Mouse (Mus musculus) liver, embryonic 16.5 days (tissue): ENCODE measurements at regions not wholly inside any gene's neighbourhood (a gene's known extent, or its start where the extent isn't known, plus 50 kb on each side); places are given as distances from the start of the nearest gene placed in this dataset.

Source experiments
- ATAC-seq: fragments of 200-750 bp; cut with Nextera tagmentation; 2 replicates; pipeline ENCODE4 v1.8.0; 2017; ENCODE audit warnings: low read depth, mild to moderate bottlenecking, moderate number of reproducible peaks, moderate library complexity
- H3K27ac ChIP-seq: fragments of 300-500 bp; sonication (generic); 2 replicates; pipeline ENCODE4 v1.5.1; 2014; ENCODE audit warnings: mild to moderate bottlenecking, low read length
- H3K27me3 ChIP-seq: fragments of 300-500 bp; sonication (generic); 2 replicates; pipeline ENCODE4 v1.6.1; 2014; ENCODE audit warnings: low read depth, low read length, mixed read lengths; ENCODE audit not compliant: control insufficient read depth, insufficient read depth
- H3K36me3 ChIP-seq: fragments of 300-500 bp; sonication (generic); 2 replicates; pipeline ENCODE4 v1.6.1; 2014; ENCODE audit warnings: mild to moderate bottlenecking; ENCODE audit not compliant: control insufficient read depth, insufficient read depth
- H3K4me1 ChIP-seq: fragments of 300-500 bp; sonication (generic); 2 replicates; pipeline ENCODE4 v1.6.1; 2014; ENCODE audit warnings: low read depth, low read length, mixed read lengths; ENCODE audit not compliant: control insufficient read depth
- H3K4me2 ChIP-seq: fragments of 300-500 bp; sonication (generic); 2 replicates; pipeline ENCODE4 v1.6.1; 2014; ENCODE audit warnings: low read depth, low read length, mixed read lengths
- H3K4me3 ChIP-seq: fragments of 300-500 bp; sonication (generic); 2 replicates; pipeline ENCODE4 v1.5.1; 2014; ENCODE audit warnings: low read depth, mild to moderate bottlenecking, low read length
- H3K9ac ChIP-seq: fragments of 300-500 bp; sonication (generic); 2 replicates; pipeline ENCODE4 v1.6.1; 2014; ENCODE audit warnings: low read depth, low read length
- H3K9me3 ChIP-seq: fragments of 300-500 bp; sonication (generic); replicated peaks from 2 replicates; pipeline ENCODE4 v1.6.1; 2016; ENCODE audit warnings: low read length; ENCODE audit not compliant: control insufficient read depth
- WGBS: fragments of 180-500 bp; shearing (Covaris S2); extraction: QIAGEN DNeasy Blood & Tissue Kit; methylation state at CpG from one replicate; pipeline ENCODE4 v1.1.7; 2014; ENCODE audit not compliant: insufficient replicate concordance; 5-methylcytosine and 5-hydroxymethylcytosine counted together

GRCm38 (mm10) chr2:137233936-137234335 lies 117.5 kb upstream of the Jag1 start:
- no peak overlapping the region for H3K4me2 ChIP-seq
- H3K9me3 ChIP-seq: no peaks in the 10 kb centered on the region
- no peaks in the 10 kb centered on the region for H3K27me3 ChIP-seq
- H3K4me1 ChIP-seq: no peaks in the 10 kb centered on the region
- no peak overlapping the region for H3K9ac ChIP-seq
- no peak overlapping the region for H3K27ac ChIP-seq
- 60% methylated on average over 3 of the region's 3 CpGs for WGBS
- no peak overlapping the region for H3K4me3 ChIP-seq
- no peak for ATAC-seq
- H3K36me3 ChIP-seq: no peaks in the 10 kb centered on the region

DNA sequence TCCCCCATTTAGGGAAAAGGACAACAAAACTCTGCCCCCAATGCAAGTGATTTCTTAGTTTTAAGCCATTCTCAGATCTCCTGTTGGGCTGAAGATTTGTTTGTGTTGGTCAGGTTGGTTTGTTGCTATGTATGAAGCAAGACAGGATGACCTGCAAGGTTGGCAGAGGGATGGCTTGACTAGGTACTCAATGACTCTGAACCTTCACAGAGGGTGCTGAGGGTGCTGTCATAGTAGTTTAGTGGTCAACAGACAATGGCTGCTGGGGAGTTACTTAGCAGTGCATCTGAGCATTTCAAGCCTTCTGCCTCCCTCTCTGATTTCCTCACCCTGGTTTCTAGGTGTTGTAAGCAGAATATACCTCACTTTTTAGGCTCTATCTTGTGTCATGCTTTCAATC lies 114.7 kb upstream of the Jag1 start:
- Histone ChIP-seq H3K36me3 (no peaks in the 10 kb centered on the region), H3K4me3 (no peak overlapping the region), H3K9me3 (no peaks in the 10 kb centered on the region), H3K4me1 (no peaks in the 10 kb centered on the region), H3K4me2 (no peak overlapping the region), H3K27me3 (no peaks in the 10 kb centered on the region), H3K27ac (no peak overlapping the region), H3K9ac (no peak overlapping the region)
- ATAC-seq: no peak

- Histone ChIP-seq H3K36me3 (no peaks in the 10 kb centered on the region), H3K4me2 (no peak overlapping the region), H3K9me3 (no peaks in the 10 kb centered on the region), H3K27ac (no peak overlapping the region), H3K4me3 (no peak overlapping the region), H3K9ac (no peak overlapping the region), H3K27me3 (no peaks in the 10 kb centered on the region), H3K4me1 (no peaks in the 10 kb centered on the region)
- no peak for ATAC-seq
- WGBS: 63% methylated on average over 1 of the region's 1 CpGs
Observed at GRCm38 (mm10) chr2:137229422-137230069, 113.1 kb upstream of the Jag1 start.

- WGBS: 55% methylated on average over 4 of the region's 4 CpGs
- no peak overlapping the region for H3K4me3 ChIP-seq
- H3K36me3 ChIP-seq: no peaks in the 10 kb centered on the region
- no peak overlapping the region for H3K27ac ChIP-seq
- no peak overlapping the region for H3K9ac ChIP-seq
- no peak overlapping the region for H3K4me2 ChIP-seq
- H3K27me3 ChIP-seq: no peaks in the 10 kb centered on the region
- H3K4me1 ChIP-seq: no peaks in the 10 kb centered on the region
- no peaks in the 10 kb centered on the region for H3K9me3 ChIP-seq
- ATAC-seq: no peak
Observed at GRCm38 (mm10) chr2:137227495-137227894, 111.1 kb upstream of the Jag1 start.

- H3K27ac ChIP-seq: no peak overlapping the region
- ATAC-seq: no peak
- H3K4me2 ChIP-seq: no peak overlapping the region
- H3K36me3 ChIP-seq: no peaks in the 10 kb centered on the region
- no peaks in the 10 kb centered on the region for H3K4me1 ChIP-seq
- H3K27me3 ChIP-seq: no peaks in the 10 kb centered on the region
- H3K4me3 ChIP-seq: no peak overlapping the region
- H3K9ac ChIP-seq: no peak overlapping the region
- 61% methylated on average over 10 of the region's 10 CpGs for WGBS
- no peaks in the 10 kb centered on the region for H3K9me3 ChIP-seq
Observed at GRCm38 (mm10) chr2:137224702-137225552, 108.5 kb upstream of the Jag1 start.

- H3K4me2 ChIP-seq: no peak overlapping the region
- H3K36me3 ChIP-seq: no peaks in the 10 kb centered on the region
- 46% methylated on average over 7 of the region's 7 CpGs for WGBS
- no peaks in the 10 kb centered on the region for H3K27me3 ChIP-seq
- H3K9ac ChIP-seq: no peak overlapping the region
- no peak overlapping the region for H3K27ac ChIP-seq
- H3K4me3 ChIP-seq: no peak overlapping the region
- H3K4me1 ChIP-seq: no peaks in the 10 kb centered on the region
- no peaks in the 10 kb centered on the region for H3K9me3 ChIP-seq
- no peak for ATAC-seq
Observed at GRCm38 (mm10) chr2:137215697-137216096, 99.3 kb upstream of the Jag1 start.

DNA sequence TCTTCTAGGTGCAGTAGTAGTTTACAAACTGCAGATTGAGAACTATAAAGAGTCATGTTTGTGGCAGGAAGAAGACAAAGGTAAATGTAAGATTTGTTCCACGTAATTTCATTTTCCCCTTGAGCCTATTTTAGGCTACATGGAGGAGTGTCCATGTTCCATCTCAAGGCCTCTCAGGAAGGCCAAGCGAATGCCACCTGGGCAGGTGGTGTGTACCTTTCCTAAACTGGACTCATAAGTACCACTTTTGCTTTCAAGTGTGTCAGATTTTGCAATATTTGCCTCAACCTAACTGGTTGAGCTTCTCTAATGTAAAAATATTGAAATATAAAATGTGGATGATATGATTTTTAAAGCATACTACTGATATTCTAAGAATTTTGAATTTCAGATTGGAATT lies 91.4 kb upstream of the Jag1 start:
- no peak overlapping the region for H3K4me3 ChIP-seq
- no peaks in the 10 kb centered on the region for H3K9me3 ChIP-seq
- H3K27me3 ChIP-seq: no peaks in the 10 kb centered on the region
- H3K9ac ChIP-seq: no peak overlapping the region
- no peak overlapping the region for H3K27ac ChIP-seq
- 52% methylated on average over 2 of the region's 2 CpGs for WGBS
- H3K36me3 ChIP-seq: no peaks in the 10 kb centered on the region
- H3K4me1 ChIP-seq: no peaks in the 10 kb centered on the region
- H3K4me2 ChIP-seq: no peak overlapping the region
- no peak for ATAC-seq

DNA sequence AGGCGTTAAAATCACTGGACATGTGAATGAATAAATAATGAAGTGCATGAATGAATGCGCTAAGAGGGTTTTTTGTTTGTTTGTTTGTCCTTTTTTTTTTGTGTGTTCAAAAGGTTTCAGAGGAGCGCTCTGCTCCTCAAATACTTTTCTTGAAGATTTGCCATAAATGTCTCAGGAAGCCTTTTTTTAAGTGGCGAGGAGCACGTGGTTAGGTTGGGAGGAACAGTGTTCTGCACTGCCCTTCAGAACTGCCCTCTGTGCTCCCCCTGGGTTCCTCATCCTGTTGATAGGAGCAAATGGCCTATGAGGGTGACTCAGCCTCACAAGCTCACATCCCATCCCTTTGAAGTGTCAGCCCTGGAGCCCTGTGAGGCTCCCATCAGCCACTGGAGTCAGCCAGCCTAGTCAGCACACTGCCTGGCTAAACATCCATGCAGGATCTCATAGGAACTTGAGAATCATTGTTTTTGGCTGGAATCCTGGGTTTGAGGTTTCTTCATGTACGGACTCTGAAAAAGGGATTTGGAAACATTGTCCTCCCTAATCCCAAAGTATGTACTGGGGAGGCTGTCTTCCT lies 87.9 kb upstream of the Jag1 start:
- Histone ChIP-seq H3K27ac (no peak overlapping the region), H3K9ac (no peak overlapping the region), H3K4me2 (no peak overlapping the region), H3K27me3 (no peaks in the 10 kb centered on the region), H3K4me3 (no peak overlapping the region), H3K4me1 (no peaks in the 10 kb centered on the region), H3K36me3 (no peaks in the 10 kb centered on the region), H3K9me3 (no peaks in the 10 kb centered on the region)
- peak; percentile 53; the same call in 1 of the 2 replicates for ATAC-seq
- 51% methylated on average over 6 of the region's 6 CpGs for WGBS

DNA sequence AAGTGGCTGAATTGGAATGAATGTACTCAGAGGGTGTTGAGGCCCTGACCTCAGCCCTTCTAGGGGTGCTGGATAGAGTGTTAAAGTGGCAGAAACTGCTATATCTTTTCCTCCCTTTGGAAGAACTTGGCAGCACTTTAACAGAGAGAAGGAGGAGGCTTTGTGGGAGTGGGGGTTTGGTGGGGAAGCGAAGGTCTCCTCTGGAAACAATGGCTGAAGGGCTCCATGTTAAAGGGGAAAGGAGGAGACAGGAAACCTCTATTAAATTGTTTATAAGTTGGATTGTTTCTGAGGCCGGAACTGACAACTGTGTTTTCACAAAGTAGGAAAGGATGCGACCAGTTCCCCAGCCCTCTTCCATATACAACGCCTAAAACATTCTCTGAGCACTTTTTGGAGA lies 83.7 kb upstream of the Jag1 start:
- WGBS: 53% methylated on average over 4 of the region's 4 CpGs
- H3K27me3 ChIP-seq: no peaks in the 10 kb centered on the region
- no peak overlapping the region for H3K27ac ChIP-seq
- no peak for ATAC-seq
- H3K9me3 ChIP-seq: no peaks in the 10 kb centered on the region
- no peak overlapping the region for H3K4me2 ChIP-seq
- H3K4me3 ChIP-seq: no peak overlapping the region
- no peak overlapping the region for H3K9ac ChIP-seq
- no peaks in the 10 kb centered on the region for H3K36me3 ChIP-seq
- H3K4me1 ChIP-seq: no peaks in the 10 kb centered on the region
